9 mouse cellular contexts compared by ENCODE assay signal in the genomic region with DNA sequence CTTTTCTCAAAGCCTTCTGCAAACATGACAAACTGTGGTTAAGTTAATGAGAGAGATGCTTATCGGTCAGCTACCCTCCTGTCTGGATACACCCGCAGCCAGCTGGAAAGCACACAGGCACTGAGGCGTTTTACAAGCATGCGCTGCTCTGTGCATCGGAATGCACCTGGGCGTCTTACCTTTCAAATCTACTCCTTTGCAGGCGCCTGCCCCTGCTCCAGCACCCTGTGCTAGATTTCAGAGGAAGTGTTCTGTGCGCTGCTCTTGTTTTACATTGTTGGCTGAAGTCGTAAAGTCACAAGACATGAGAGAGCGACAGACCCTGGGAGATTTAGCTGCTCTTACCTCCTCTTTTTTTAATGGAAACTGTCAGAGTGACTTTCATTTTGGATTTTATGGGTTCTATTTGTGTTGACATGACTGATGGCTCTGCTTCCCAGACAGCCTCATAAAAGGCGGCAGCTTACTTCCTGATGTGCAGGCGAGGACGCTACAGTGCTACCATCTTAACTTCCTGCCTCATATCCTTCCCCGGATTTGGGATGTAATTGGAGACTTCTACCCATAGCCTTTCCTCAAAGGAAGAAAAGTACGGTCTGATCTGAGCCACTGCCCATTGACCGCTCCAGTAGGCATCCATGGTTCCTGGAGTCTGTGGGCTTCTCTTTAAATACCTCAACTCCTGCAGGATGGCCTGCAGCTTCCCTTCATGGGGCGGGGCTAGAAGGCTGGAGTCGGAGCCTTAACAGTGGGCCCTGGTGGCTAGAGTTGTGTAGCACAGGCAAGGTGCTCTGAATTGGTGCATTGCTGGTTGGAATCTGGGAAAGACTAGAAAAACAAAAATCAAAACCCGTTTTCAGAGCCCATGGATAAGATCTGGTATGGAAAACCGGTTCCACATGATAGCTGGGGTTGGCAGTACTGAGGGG. TPM values are rescaled to one million over a fixed set of nuclear protein-coding genes. Genes with fewer than 3 reads are reported as not detected.
DNase-seq lines count a peak whose midpoint lies in the region; ATAC-seq and TF ChIP-seq lines count a peak whose summit lies in the region.
"Had no signal": no experiment of that assay in that cellular context is flagged by ENCODE, and none has a peak within 500 bp of the region (broad histone marks: within the 10 kb centered on the region; RNA-seq: fewer than 3 reads in every experiment).

No protein-coding gene starts in this region.

- TF ChIP-seq POLR2A in heart, adult 2 months (IDR thresholded peaks at IDR 0.05; ENCODE audit: insufficient read depth, low read depth, low read length) = no peak

- H3K27ac ChIP-seq in liver, embryonic 15.5 days (replicated peaks) = no peak overlapping the region
- no peak overlapping the region for H3K27ac ChIP-seq in heart, adult 2 months
- H3K27ac ChIP-seq: liver, embryonic 13.5 days had no signal

- 23% methylated on average over 20 of the region's 20 CpGs for WGBS in liver, embryonic 15.5 days (ENCODE audit: insufficient replicate concordance)
- 65% methylated on average over 20 of the region's 20 CpGs for WGBS in heart, adult 2 months

- H3K4me2 ChIP-seq in liver, embryonic 15.5 days = 0 out of 2 replicates have a peak overlapping the region, but pooled peaks have one; percentile 2
- H3K4me2 ChIP-seq: liver, embryonic 13.5 days had no signal

- no peak overlapping the region for H3K4me3 ChIP-seq in E14TG2a.4 (replicated peaks; ENCODE audit: low read length)
- no peak overlapping the region for H3K4me3 ChIP-seq in liver, embryonic 15.5 days (replicated peaks)
- no peak overlapping the region for H3K4me3 ChIP-seq in heart, adult 2 months
- H3K4me3 ChIP-seq: liver, embryonic 13.5 days had no signal

- peaks cover 6% of the 10 kb centered on the region; the same call in 1 of the 2 replicates for H3K9me3 ChIP-seq in E14TG2a.4 (ENCODE audit: low read length)
- no peaks in the 10 kb centered on the region for H3K9me3 ChIP-seq in liver, embryonic 15.5 days (replicated peaks)
- H3K9me3 ChIP-seq: liver, embryonic 13.5 days had no signal

- DNase-seq in adrenal gland, adult 2 months = peak; percentile 9
- no peak for DNase-seq in adrenal gland, postnatal 4 days (ENCODE audit: low spot score in 2 of 2)
- DNase-seq in testis, postnatal 14 days (ENCODE audit: low spot score) = peak; percentile 12
- DNase-seq in heart, adult 2 months = no peak
- DNase-seq: liver, embryonic 13.5 days had no signal

- TF ChIP-seq CTCF in E14TG2a.4 (conservative IDR thresholded peaks at IDR 0.05; ENCODE audit: low read length) = peak; percentile 36
- no peak for TF ChIP-seq CTCF in heart, adult 2 months (IDR thresholded peaks at IDR 0.05)

- TF ChIP-seq EP300 in heart, adult 2 months (IDR thresholded peaks at IDR 0.05; ENCODE audit: insufficient read depth, low read depth, low read length) = no peak

- ATAC-seq in hematopoietic stem cell, adult 5-6 weeks (replicated peaks in 1 of 2; ENCODE audit: insufficient read depth in 1 of 2, low FRiP score in 2 of 2, low TSS enrichment in 1 of 2, low read depth in 1 of 2, poor library complexity in 2 of 2, severe bottlenecking in 2 of 2) = peak; percentile 87 to 88
- ATAC-seq in liver, embryonic 15.5 days (ENCODE audit: insufficient read depth) = no peak
- ATAC-seq in inflammation-experienced regulatory T-cells, adult 6 months = no peak

- peaks cover 16% of the 10 kb centered on the region; the same call in 1 of the 2 replicates for H3K4me1 ChIP-seq in E14TG2a.4 (replicated peaks; ENCODE audit: low read depth, low read length)
- no peaks in the 10 kb centered on the region for H3K4me1 ChIP-seq in liver, embryonic 15.5 days (replicated peaks)
- H3K4me1 ChIP-seq in heart, adult 2 months (ENCODE audit: control insufficient read depth, insufficient read depth, low read length) = no peaks in the 10 kb centered on the region; the same call in 1 of the 2 replicates

- no peak overlapping the region for H3K9ac ChIP-seq in liver, embryonic 15.5 days
- H3K9ac ChIP-seq in heart, adult 2 months (ENCODE audit: low read depth, low read length) = no peak overlapping the region
- H3K9ac ChIP-seq: liver, embryonic 13.5 days had no signal

- intact Hi-C loops in heart, adult 2 months (cut with DNase I) = no loop called here

- H3K27me3 ChIP-seq in E14TG2a.4 (ENCODE audit: insufficient read depth, low read length) = peaks cover 2% of the 10 kb centered on the region; the same call in 1 of the 2 replicates
- 0 out of 2 replicates have a peak, but pooled peaks cover 2% of the 10 kb centered on the region for H3K27me3 ChIP-seq in liver, embryonic 15.5 days
- H3K27me3 ChIP-seq in heart, adult 2 months (ENCODE audit: control insufficient read depth, insufficient read depth, low read length) = no peaks in the 10 kb centered on the region
- H3K27me3 ChIP-seq: liver, embryonic 13.5 days had no signal

- no peaks in the 10 kb centered on the region for H3K79me2 ChIP-seq in heart, adult 2 months (replicated peaks; ENCODE audit: control insufficient read depth, insufficient read depth, low read length)

- no peaks in the 10 kb centered on the region for H3K36me3 ChIP-seq in E14TG2a.4 (ENCODE audit: insufficient read depth, low read length)
- H3K36me3 ChIP-seq in liver, embryonic 15.5 days (replicated peaks) = no peaks in the 10 kb centered on the region
- H3K36me3 ChIP-seq in heart, adult 2 months (ENCODE audit: control insufficient read depth, insufficient read depth, low read length) = no peaks in the 10 kb centered on the region
- H3K36me3 ChIP-seq: liver, embryonic 13.5 days had no signal

RNA-seq across cellular contexts. Expression of a gene that starts 40.9 kb away (rescaled TPM):
- total RNA-seq in adrenal gland, adult 2 months (2021) = 1 to 10 TPM; 3.7 to 5.0 TPM
- polyA plus RNA-seq in adrenal gland, adult 2 months (2012; rRNA removed) = 2.4 TPM in 2 replicates
- total RNA-seq in adrenal gland, postnatal 4 days (2021) = 10 to 100 TPM; 15.6 to 25.6 TPM
- total RNA-seq in hematopoietic stem cell, adult 5-6 weeks (2017) = 1.0 and 2.1 TPM in 2 replicates
- polyA plus RNA-seq in liver, embryonic 15.5 days (2015; fragmentation: Nextera tagmentation; extraction: Ambion mirVana) = 0.73 and 0.91 TPM in 2 replicates
- 1 to 10 TPM; 4.3 to 5.2 TPM for total RNA-seq in heart, adult 2 months (2021)
- 3.5 and 5.8 TPM in 2 replicates for polyA plus RNA-seq in heart, adult 2 months (2012; rRNA removed)
- not detected for polyA plus RNA-seq in inflammation-experienced regulatory T-cells, adult 6 months (2017; shearing (Covaris generic))

Comparison
In these comparisons a context has a peak if more than half of its experiments do, and no peak if none do; other contexts are left out.
1. DNase-seq: peak in adrenal gland, adult 2 months (single experiment) and testis, postnatal 14 days (single experiment); none in adrenal gland, postnatal 4 days (0 of 2) and heart, adult 2 months (0 of 2).
2. ATAC-seq: peak in hematopoietic stem cell, adult 5-6 weeks (2 of 2); none in liver, embryonic 15.5 days (single experiment) and inflammation-experienced regulatory T-cells, adult 6 months (single experiment).